Mouse (Mus musculus) heart, embryonic 10.5 days (tissue): ENCODE results near the gene Lep. TPM values are rescaled to one million over a fixed set of nuclear protein-coding genes. Genes with fewer than 3 reads are reported as not detected.

Experiments used
- DNase-seq: peaks from one replicate; pipeline ENCODE4 v3.0.0-alpha.2; 2017; ENCODE audit warnings: low spot score
- H3K27ac ChIP-seq: fragments of 300-500 bp; sonication (generic); 2 replicates; pipeline ENCODE4 v1.5.1; 2016; ENCODE audit warnings: mild to moderate bottlenecking
- H3K27me3 ChIP-seq: fragments of 300-500 bp; sonication (generic); 2 replicates; pipeline ENCODE4 v1.6.1; 2016; ENCODE audit warnings: mild to moderate bottlenecking; ENCODE audit not compliant: poor library complexity, insufficient read depth, severe bottlenecking
- H3K36me3 ChIP-seq: fragments of 300-500 bp; sonication (generic); 2 replicates; pipeline ENCODE4 v1.6.1; 2016; ENCODE audit warnings: mild to moderate bottlenecking, moderate library complexity
- H3K4me1 ChIP-seq: fragments of 300-500 bp; sonication (generic); 2 replicates; pipeline ENCODE4 v1.6.1; 2016; ENCODE audit warnings: mild to moderate bottlenecking
- H3K4me3 ChIP-seq: fragments of 300-500 bp; sonication (generic); 2 replicates; pipeline ENCODE4 v1.5.1; 2016; ENCODE audit warnings: mild to moderate bottlenecking, moderate library complexity
- H3K9me3 ChIP-seq: fragments of 300-500 bp; sonication (generic); 2 replicates; pipeline ENCODE4 v1.6.1; 2016; ENCODE audit warnings: mild to moderate bottlenecking, moderate library complexity
- WGBS: fragments of 180-500 bp; shearing (Covaris S2); methylation state at CpG from one replicate; pipeline ENCODE4 v1.1.7; 2016; 5-methylcytosine and 5-hydroxymethylcytosine counted together
- microRNA-seq: library from miRNA; unstranded; fragments of <30 nt; microRNA quantifications from one replicate; pipeline ENCODE4, GENCODE M21; 2017
- polyA plus RNA-seq: library from polyadenylated mRNA; unstranded; fragments of >200 nt; fragmentation: Nextera tagmentation; extraction: Ambion mirVana; gene quantifications from 2 replicates; pipeline ENCODE4 v1.2.1, GENCODE M21; 2016

Lep gene
- polyA plus RNA-seq, 1 experiment from 2014 or later = not detected

GRCm38 (mm10) chr6:29099536-29100170 lies 39.6 kb downstream of the Lep start:
- Histone ChIP-seq H3K9me3 (0 out of 2 replicates have a peak, but pooled peaks cover 2% of the 10 kb centered on the region), H3K27ac (no peak overlapping the region), H3K27me3 (no peaks in the 10 kb centered on the region), H3K36me3 (no peaks in the 10 kb centered on the region), H3K4me1 (no peaks in the 10 kb centered on the region), H3K4me3 (no peak overlapping the region)
- 75% methylated on average over 14 of the region's 14 CpGs for WGBS
- DNase-seq = no peak

GRCm38 (mm10) chr6:29100423-29100822 lies 40.4 kb downstream of the Lep start:
- Histone ChIP-seq H3K9me3 (0 out of 2 replicates have a peak, but pooled peaks cover 2% of the 10 kb centered on the region), H3K27ac (no peak overlapping the region; the same call in 1 of the 2 replicates), H3K27me3 (no peaks in the 10 kb centered on the region), H3K36me3 (no peaks in the 10 kb centered on the region), H3K4me1 (no peaks in the 10 kb centered on the region), H3K4me3 (no peak overlapping the region)
- no peak for DNase-seq
- WGBS = 21% methylated on average over 3 of the region's 3 CpGs

- WGBS = 85% methylated on average over 9 of the region's 9 CpGs
- no peak for DNase-seq
- no peaks in the 10 kb centered on the region for H3K9me3 ChIP-seq
- no peaks in the 10 kb centered on the region for H3K36me3 ChIP-seq
- no peak overlapping the region for H3K27ac ChIP-seq
- no peak overlapping the region for H3K4me3 ChIP-seq
- H3K27me3 ChIP-seq = no peaks in the 10 kb centered on the region
- no peaks in the 10 kb centered on the region for H3K4me1 ChIP-seq
These were observed 41.3 kb downstream of the Lep start for GRCm38 (mm10) chr6:29101248-29101864.

- WGBS = 63% methylated on average over 1 of the region's 1 CpGs
- DNase-seq = no peak
- no peaks in the 10 kb centered on the region for H3K36me3 ChIP-seq
These were observed 48.4 kb downstream of the Lep start for GRCm38 (mm10) chr6:29108376-29108775.

GRCm38 (mm10) chr6:29111501-29111900 lies 51.5 kb downstream of the Lep start:
- no peak for DNase-seq

More at GRCm38 (mm10) chr6:29108376-29108775, 48.4 kb downstream of the Lep start:
- Histone ChIP-seq H3K4me3 (no peak overlapping the region), H3K9me3 (peaks cover 13% of the 10 kb centered on the region), H3K27me3 (no peaks in the 10 kb centered on the region), H3K27ac (no peak overlapping the region), H3K4me1 (no peaks in the 10 kb centered on the region)

GRCm38 (mm10) chr6:29115756-29116155 lies 55.7 kb downstream of the Lep start:
- no peak for DNase-seq

More at GRCm38 (mm10) chr6:29111501-29111900, 51.5 kb downstream of the Lep start:
- Histone ChIP-seq H3K9me3 (peaks cover 13% of the 10 kb centered on the region), H3K4me3 (no peak overlapping the region), H3K4me1 (no peaks in the 10 kb centered on the region), H3K36me3 (no peaks in the 10 kb centered on the region), H3K27me3 (no peaks in the 10 kb centered on the region), H3K27ac (no peak overlapping the region)
- WGBS = 84% methylated on average over 4 of the region's 4 CpGs

GRCm38 (mm10) chr6:29117417-29118104 lies 57.5 kb downstream of the Lep start:
- no peaks in the 10 kb centered on the region for H3K4me1 ChIP-seq
- 78% methylated on average over 7 of the region's 7 CpGs for WGBS
- H3K27ac ChIP-seq = no peak overlapping the region
- no peak for DNase-seq
- no peaks in the 10 kb centered on the region for H3K27me3 ChIP-seq
- no peak overlapping the region for H3K4me3 ChIP-seq
- H3K36me3 ChIP-seq = no peaks in the 10 kb centered on the region
- H3K9me3 ChIP-seq = no peaks in the 10 kb centered on the region

More at GRCm38 (mm10) chr6:29115756-29116155, 55.7 kb downstream of the Lep start:
- Histone ChIP-seq H3K27ac (no peak overlapping the region), H3K27me3 (no peaks in the 10 kb centered on the region), H3K36me3 (no peaks in the 10 kb centered on the region), H3K4me3 (no peak overlapping the region), H3K4me1 (no peaks in the 10 kb centered on the region), H3K9me3 (peaks cover 13% of the 10 kb centered on the region)
- WGBS = 55% methylated on average over 7 of the region's 7 CpGs

- H3K4me1 ChIP-seq = no peaks in the 10 kb centered on the region
- H3K27ac ChIP-seq = no peak overlapping the region
- no peaks in the 10 kb centered on the region for H3K9me3 ChIP-seq
- no peaks in the 10 kb centered on the region for H3K27me3 ChIP-seq
- no peak for DNase-seq
- H3K36me3 ChIP-seq = no peaks in the 10 kb centered on the region
- no peak overlapping the region for H3K4me3 ChIP-seq
These were observed 58.2 kb downstream of the Lep start for GRCm38 (mm10) chr6:29118231-29118630.

- 69% methylated on average over 4 of the region's 4 CpGs for WGBS
- Histone ChIP-seq H3K4me1 (no peaks in the 10 kb centered on the region), H3K27ac (no peak overlapping the region), H3K4me3 (no peak overlapping the region), H3K9me3 (no peaks in the 10 kb centered on the region), H3K27me3 (no peaks in the 10 kb centered on the region), H3K36me3 (peaks cover 4% of the 10 kb centered on the region; the same call in 1 of the 2 replicates)
- DNase-seq = no peak
These were observed 58.9 kb downstream of the Lep start for GRCm38 (mm10) chr6:29118963-29119362.

- Histone ChIP-seq H3K27ac (no peak overlapping the region), H3K4me3 (no peak overlapping the region), H3K9me3 (no peaks in the 10 kb centered on the region), H3K4me1 (no peaks in the 10 kb centered on the region), H3K27me3 (no peaks in the 10 kb centered on the region), H3K36me3 (peaks cover 14% of the 10 kb centered on the region)
- 87% methylated on average over 13 of the region's 13 CpGs for WGBS
- DNase-seq = no peak
These were observed 60.0 kb downstream of the Lep start for GRCm38 (mm10) chr6:29119990-29120389.

Small RNAs within 50 kb of the gene (microRNA-seq; reads per million reads assigned to microRNA genes)
- gene Mir129-1 = 1.3 reads per million

Other genes with a start within 250 kb of the Lep start
- gene Lrrc4, start 228.5 kb upstream of the Lep start, polyA plus RNA-seq = 0.73 and 0.87 TPM in 2 replicates
- gene Rbm28, start 104.8 kb downstream of the Lep start, polyA plus RNA-seq = 30.0 and 44.4 TPM in 2 replicates
- 3.2 and 4.3 TPM in 2 replicates for gene Prrt4, start 119.4 kb downstream of the Lep start, polyA plus RNA-seq
- 50.7 and 54.0 TPM in 2 replicates for gene Impdh1, start 156.1 kb downstream of the Lep start, polyA plus RNA-seq
- gene Hilpda, start 212.3 kb downstream of the Lep start, polyA plus RNA-seq = 28.1 and 34.2 TPM in 2 replicates
- 0.22 and 0.36 TPM in 2 replicates for gene Fam71f2, start 219.4 kb downstream of the Lep start, polyA plus RNA-seq